Mouse (Mus musculus): Measurements from ENCODE around the gene Mterf1b. TPM values are rescaled to one million over a fixed set of nuclear protein-coding genes. Genes with fewer than 3 reads are reported as not detected.
"Not testable (repeated sequence)": the region's sequence is repeated elsewhere in the genome, so short reads cannot be mapped to it uniquely, and the experiment has no call there.

The Mterf1b gene
- total RNA-seq (2018; cell fraction: chromatin; rRNA removed): 10 to 100 TPM in 6 of 26 experiments, 1 to 10 TPM in 17, under 1 TPM in 3; 0.76 to 11.8 (median 5.0) TPM
- total RNA-seq (2018; cell fraction: cytosol; rRNA removed): 1 to 10 TPM in 11 of 26 experiments, under 1 TPM in 15; 0.34 to 2.1 (median 0.96) TPM
- total RNA-seq (2018; cell fraction: nucleus; rRNA removed): 10 to 100 TPM in 6 of 26 experiments, 1 to 10 TPM in 18, under 1 TPM in 2; 0.69 to 15.6 (median 4.0) TPM
- polyA plus RNA-seq (2018): 0.74 to 1.9 TPM (median 0.90 TPM) in 3 replicates

DNA sequence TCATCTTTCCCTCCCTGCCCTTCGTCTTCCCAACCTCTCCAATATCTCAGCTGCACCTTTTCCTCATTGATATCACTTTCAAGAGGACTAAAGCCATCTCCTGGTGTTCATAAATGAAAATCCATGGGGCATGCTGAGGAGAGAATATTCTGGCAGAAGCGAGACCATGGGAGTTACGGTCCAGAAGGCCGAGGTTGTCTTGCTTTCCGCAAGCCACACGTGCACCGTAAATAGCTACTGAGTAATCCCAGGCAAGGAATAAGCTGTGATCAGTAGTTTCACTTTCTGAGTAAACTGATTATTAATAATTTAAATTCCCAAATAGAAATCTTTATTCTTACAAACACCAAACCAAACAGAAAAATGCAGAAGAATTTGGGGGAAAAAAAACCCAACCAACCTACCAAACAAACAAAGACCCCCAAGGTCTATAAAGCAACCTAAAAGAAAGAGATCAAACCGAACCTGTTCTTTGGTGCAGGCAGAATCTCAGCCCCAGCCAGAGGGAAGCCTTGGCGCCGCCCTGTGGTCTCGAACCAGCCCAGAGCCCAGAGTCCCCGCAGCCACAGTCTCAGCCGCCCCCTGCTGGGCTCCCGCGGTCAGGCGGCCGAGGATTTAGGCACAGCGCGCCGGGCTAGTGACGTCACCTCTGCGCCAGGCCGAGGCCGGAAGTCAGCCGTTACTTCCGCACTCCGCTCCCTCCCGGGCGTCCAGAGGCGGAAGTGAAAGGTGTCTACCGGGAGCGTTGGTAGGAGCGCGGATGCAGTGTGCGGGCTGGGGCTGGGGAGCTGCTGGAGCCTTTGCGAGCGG, at the start of gene Mterf1b:
Gene Mterf1b, plus strand, starts transcription at position 697 of the 810 bp plus-strand sequence.
- WGBS (ENCODE audit: missing documents): 95% methylated on average over 4 of the region's 37 CpGs
- Histone ChIP-seq H3K4me3 (ENCODE audit: inconsistent target) (peak within 1 kb of the TSS; percentile 67), H3K27ac (peak within 1 kb of the TSS; percentile 10; the same call in 1 of the 2 replicates)
- H3K79me2 ChIP-seq (ENCODE audit: inconsistent target); H3K36me3 ChIP-seq (ENCODE audit: inconsistent target): not testable (repeated sequence)

DNA sequence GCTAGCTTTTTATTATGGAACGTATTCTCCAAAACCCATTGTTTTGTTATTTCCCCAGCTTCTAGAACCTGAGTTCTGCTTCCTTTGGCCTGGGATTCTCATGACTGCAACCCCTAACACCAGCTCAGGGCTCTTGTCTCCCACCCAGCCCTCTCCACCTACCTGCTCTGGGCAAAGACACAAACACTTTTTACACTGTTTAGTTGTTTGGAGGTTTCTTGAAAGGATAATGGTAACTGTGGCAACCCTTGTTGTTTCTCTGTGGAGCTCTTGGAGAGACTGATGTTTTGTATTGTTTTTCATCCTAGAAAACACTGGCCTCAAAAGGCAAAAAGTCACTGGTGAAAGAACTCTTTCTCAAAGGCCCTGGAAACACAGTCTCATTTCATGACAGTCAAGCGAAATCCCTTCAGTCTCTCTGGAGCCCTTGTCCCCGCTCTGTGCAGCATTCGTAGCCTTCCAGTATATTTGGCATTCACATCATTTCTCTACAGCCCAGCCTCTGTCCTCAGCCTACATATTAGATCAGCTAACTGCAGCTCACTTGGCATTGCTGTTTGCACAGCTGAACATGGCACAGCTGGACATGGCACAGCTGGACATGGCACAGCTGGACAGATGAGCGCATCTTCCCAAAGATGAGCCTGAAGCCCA, 32.6 kb upstream of the Mterf1b start:
- H3K79me2 ChIP-seq (ENCODE audit: inconsistent target); H3K36me3 ChIP-seq (ENCODE audit: inconsistent target): not testable (repeated sequence)
- 100% methylated on average over 3 of the region's 5 CpGs for WGBS (ENCODE audit: missing documents)

DNA sequence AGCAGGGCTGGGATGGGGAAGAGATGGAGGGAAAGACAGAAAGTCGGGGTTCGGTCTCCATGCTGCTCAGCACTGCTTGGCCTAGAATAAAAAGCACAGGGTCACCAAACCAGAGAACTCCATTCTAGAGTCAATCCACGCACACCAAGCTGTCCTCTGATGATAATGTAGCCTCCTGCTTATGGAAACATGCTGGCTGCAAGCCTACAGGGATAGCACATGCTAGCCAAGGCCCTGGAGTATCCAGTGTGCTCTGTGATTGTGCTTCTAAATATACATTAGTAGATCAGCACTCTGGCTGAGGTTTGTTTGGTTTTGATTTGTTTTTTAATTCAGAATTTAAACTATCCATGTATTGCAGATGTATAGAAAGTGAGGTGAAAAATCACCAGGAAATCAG, 30.6 kb upstream of the Mterf1b start:
- Histone ChIP-seq H3K79me2 (ENCODE audit: inconsistent target) (no peaks in the 10 kb centered on the region), H3K27ac (no peak overlapping the region), H3K4me3 (ENCODE audit: inconsistent target) (no peak overlapping the region), H3K36me3 (ENCODE audit: inconsistent target) (no peaks in the 10 kb centered on the region)
- 97% methylated on average over 3 of the region's 3 CpGs for WGBS (ENCODE audit: missing documents)

More for the DNA sequence above, 32.6 kb upstream of the Mterf1b start:
- H3K27ac ChIP-seq; H3K4me3 ChIP-seq (ENCODE audit: inconsistent target): not testable (repeated sequence)

DNA sequence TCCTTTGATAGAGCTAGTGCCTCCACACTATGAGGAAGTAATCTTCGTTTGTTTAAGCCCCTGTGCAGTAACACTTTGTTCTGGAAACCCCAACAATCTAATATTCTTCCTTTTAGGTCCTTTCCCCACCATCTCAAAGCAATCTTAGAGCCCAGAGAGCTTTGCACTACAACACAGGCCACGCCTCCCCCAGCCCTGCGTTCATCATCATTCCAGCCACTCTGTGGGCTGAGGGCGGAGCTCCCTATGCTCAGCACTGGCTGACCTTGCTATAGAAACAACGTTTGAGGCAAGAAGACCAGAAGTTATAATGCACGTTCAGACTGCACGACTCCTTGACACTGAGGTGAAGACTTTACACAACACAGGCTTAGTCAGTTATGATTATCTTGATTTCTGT, 29.7 kb upstream of the Mterf1b start:
- Histone ChIP-seq H3K4me3 (ENCODE audit: inconsistent target) (no peak overlapping the region), H3K36me3 (ENCODE audit: inconsistent target) (no peaks in the 10 kb centered on the region), H3K79me2 (ENCODE audit: inconsistent target) (no peaks in the 10 kb centered on the region), H3K27ac (no peak overlapping the region)
- 67% methylated on average over 7 of the region's 7 CpGs for WGBS (ENCODE audit: missing documents)

DNA sequence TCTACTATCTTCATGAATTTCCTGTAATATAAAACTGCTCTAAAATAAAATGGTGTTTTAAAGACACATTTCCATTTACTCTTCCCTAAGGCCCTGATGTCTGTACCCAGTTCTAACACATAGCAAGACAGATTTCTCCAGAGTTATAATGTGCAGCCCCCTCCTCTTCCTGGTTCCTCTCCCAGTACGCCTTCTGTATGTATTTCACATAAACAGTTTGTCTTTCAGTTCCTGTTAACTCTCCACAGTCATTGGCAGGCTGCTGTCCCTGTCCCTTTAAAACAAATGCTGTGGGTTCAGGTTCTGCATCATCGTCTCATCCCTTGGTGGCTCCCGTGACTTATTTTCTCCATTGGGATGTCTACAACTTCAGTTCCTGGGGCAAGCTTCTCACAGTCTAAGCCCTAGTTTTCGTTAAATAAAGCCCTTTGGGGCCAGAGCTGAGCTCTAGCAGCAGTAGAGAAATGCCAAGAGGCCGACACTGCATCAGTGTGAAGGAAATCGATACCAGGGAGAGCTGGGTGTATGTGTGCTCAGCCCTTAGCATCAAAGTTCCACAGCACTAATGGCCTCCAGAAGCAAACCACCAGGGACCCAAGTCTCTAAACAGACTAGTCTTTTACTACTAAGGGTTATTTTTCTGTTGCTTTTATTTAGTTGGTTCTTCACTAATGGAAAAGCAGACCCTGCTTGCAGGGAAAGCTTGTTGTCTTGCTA, 24.2 kb upstream of the Mterf1b start:
- H3K79me2 ChIP-seq (ENCODE audit: inconsistent target); H3K27ac ChIP-seq: not testable (repeated sequence)
- WGBS (ENCODE audit: missing documents): 72% methylated on average over 6 of the region's 6 CpGs

DNA sequence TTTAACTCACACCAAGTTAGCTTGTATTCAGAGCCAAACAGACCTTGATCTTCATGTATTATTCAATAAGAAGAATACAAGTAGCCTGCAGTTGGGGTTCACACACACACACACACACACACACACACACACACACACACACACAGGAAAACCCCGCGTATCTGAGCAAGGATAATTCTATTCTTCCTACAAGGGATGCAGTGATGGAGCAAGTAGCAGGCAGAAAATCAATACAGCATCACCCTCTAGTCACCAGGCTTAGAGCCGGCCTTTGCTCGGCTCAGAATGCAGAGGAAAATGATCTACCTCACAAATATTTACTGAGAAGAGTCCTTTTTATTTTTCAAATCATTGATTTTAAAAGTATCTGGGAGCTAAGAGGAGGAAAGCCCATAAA, 23.6 kb upstream of the Mterf1b start:
- not testable (repeated sequence) for H3K36me3 ChIP-seq (ENCODE audit: inconsistent target); H3K4me3 ChIP-seq (ENCODE audit: inconsistent target); H3K27ac ChIP-seq; H3K79me2 ChIP-seq (ENCODE audit: inconsistent target)
- WGBS (ENCODE audit: missing documents): 88% methylated on average over 3 of the region's 4 CpGs

More for the DNA sequence above, 24.2 kb upstream of the Mterf1b start:
- H3K4me3 ChIP-seq (ENCODE audit: inconsistent target); H3K36me3 ChIP-seq (ENCODE audit: inconsistent target): not testable (repeated sequence)

DNA sequence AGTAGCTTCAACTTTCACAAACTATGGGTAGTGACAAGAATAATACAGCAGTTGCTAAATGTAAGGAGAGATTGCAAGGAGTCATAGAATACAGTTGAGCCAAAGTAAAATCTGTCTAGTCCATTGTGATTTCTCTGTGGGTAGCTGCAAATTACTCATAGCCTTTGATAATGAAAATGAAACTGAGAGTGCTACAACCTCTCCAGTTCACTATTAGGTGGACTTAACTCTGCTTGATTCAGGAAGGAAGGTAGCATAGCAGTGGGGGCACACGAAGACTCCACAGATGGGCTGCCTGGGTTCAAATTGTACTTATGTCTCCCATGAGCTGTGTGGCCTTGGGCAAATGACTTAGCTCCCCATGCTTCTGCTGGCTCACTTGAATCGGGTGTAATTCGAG, 15.7 kb upstream of the Mterf1b start:
- H3K27ac ChIP-seq; H3K36me3 ChIP-seq (ENCODE audit: inconsistent target); H3K4me3 ChIP-seq (ENCODE audit: inconsistent target); H3K79me2 ChIP-seq (ENCODE audit: inconsistent target): not testable (repeated sequence)
- no CpG with 5 or more reads among the region's 3 CpGs for WGBS (ENCODE audit: missing documents)

DNA sequence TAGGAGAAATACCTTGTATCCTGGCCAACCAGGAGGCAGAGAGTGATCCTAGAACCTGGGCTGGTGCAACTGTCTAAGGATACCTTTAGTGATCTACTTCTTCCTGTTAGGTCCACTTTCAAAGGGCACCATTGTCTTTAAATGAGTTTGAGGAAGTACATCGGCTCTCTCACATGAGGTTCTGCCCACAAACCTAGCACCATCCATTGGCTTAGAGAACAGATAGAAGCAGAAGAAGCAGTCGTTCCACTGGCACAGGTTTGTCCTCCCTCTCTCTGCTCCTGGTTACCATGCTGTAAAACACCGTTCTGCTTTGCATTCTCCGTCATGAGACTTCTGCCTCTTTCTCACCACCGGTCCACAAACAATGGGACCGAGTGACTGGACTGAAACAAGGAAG, 12.8 kb upstream of the Mterf1b start:
- no peak overlapping the region for H3K4me3 ChIP-seq (ENCODE audit: inconsistent target)
- H3K79me2 ChIP-seq (ENCODE audit: inconsistent target): no peaks in the 10 kb centered on the region
- no peaks in the 10 kb centered on the region for H3K36me3 ChIP-seq (ENCODE audit: inconsistent target)
- 50% methylated on average over 5 of the region's 6 CpGs for WGBS (ENCODE audit: missing documents)
- H3K27ac ChIP-seq: no peak overlapping the region

DNA sequence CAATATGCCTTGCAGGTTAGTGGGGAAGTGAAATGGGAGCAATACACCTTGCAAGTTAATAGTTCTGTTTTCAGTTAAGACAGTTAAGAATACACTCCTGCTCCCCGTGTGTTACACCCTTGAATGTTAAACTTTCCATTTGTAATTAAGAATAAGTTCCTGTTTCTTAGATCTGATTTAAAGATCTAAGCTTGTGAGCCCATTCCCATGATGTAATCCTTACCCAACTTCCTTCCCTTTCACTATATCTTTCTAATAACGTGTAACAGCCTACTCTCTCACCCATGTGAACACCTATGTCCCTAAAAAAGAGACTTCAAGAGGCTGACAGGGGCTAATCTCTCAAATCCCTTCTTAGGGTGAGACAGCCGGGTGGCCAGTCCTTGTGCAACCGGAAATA, 5.4 kb upstream of the Mterf1b start:
- no peaks in the 10 kb centered on the region for H3K36me3 ChIP-seq (ENCODE audit: inconsistent target)
- 39% methylated on average over 4 of the region's 4 CpGs for WGBS (ENCODE audit: missing documents)
- H3K27ac ChIP-seq: no peak overlapping the region
- no peaks in the 10 kb centered on the region for H3K79me2 ChIP-seq (ENCODE audit: inconsistent target)
- H3K4me3 ChIP-seq (ENCODE audit: inconsistent target): no peak overlapping the region

DNA sequence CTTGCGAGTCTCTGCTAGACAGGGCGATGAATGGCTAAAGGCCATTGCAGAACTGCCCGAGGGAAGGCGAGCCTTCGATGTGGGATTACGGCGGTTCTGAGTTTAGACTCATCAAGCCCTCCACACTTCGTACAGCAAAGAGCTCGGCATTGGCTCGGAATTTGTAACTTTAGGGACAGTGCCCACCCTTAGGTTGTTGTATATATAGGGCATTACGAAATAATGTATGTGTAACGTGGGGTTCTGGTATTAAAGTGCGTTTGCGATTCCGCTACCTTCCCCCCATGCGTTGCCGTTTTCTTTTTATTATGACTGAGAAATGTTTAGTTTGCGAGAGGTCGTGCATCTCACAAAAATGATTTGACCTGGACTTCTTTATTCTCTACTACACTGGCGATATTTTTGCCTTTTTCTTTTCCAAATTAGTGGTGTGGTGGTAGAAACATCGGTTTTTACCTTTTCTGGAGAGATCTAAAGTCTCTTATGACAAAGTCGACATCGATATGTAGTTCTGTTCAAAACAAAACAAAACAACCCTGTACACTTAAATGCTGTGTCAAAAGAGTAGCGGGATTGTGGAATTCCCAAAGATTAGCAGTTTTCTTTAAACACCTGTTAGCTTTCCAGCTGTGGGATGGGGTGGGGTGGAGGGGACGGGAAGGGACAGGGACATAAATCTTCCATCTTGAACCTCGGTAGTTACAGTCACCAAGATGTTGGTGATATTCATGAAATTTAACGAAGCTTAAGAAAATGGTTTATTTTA, 497 bp downstream of the Mterf1b start:
- H3K4me3 ChIP-seq (ENCODE audit: inconsistent target): peak overlapping the region; percentile 67
- H3K36me3 ChIP-seq (ENCODE audit: inconsistent target); H3K79me2 ChIP-seq (ENCODE audit: inconsistent target): not testable (repeated sequence)
- peak overlapping the region; percentile 10; the same call in 1 of the 2 replicates for H3K27ac ChIP-seq
- 0% methylated on average over 10 of the region's 27 CpGs for WGBS (ENCODE audit: missing documents)

DNA sequence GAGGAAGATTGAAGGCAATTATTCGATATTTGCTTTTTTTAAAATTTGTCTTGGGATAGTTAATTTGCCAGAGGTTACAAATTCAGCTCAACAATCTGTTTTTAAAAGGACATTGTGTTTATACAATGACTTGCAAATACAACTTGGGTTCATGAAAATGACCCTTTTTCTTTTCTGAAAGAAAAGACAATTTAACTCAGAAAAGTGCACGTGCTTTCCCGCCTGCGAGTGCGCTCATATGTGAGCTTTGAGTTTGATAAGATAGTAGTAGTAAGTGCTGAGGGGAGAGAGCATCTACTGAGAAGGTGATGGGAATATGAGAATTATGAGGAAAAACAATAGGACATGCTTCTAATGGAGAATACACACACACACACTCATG, 1.1 kb downstream of the Mterf1b start:
- 77% methylated on average over 5 of the region's 5 CpGs for WGBS (ENCODE audit: missing documents)
- Histone ChIP-seq H3K27ac (no peak overlapping the region), H3K4me3 (ENCODE audit: inconsistent target) (peak overlapping the region; percentile 67), H3K79me2 (ENCODE audit: inconsistent target) (peaks cover 10% of the 10 kb centered on the region), H3K36me3 (ENCODE audit: inconsistent target) (no peaks in the 10 kb centered on the region)

DNA sequence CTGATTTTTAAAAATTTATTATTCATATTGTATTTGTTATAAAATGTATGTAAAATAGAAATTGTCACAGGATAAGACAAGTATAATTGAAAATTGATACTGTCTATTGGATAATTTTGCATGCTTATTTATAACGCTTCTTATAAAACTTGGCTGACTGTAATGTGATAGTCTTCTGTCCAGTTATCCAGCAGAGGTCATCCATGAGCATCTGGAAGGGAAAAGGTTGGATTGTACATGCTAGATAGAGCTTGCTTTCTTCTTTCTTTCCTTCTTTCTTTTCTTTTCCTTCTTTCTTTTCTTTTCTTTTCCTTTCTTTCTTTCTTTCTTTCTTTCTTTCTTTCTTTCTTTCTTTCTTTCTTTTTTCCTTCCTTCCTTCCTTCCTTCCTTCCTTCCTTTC, 2.0 kb downstream of the Mterf1b start:
- Histone ChIP-seq H3K27ac (no peak overlapping the region), H3K4me3 (ENCODE audit: inconsistent target) (no peak overlapping the region), H3K36me3 (ENCODE audit: inconsistent target) (no peaks in the 10 kb centered on the region), H3K79me2 (ENCODE audit: inconsistent target) (peaks cover 10% of the 10 kb centered on the region)
- WGBS (ENCODE audit: missing documents): 88% methylated on average over 1 of the region's 1 CpGs

DNA sequence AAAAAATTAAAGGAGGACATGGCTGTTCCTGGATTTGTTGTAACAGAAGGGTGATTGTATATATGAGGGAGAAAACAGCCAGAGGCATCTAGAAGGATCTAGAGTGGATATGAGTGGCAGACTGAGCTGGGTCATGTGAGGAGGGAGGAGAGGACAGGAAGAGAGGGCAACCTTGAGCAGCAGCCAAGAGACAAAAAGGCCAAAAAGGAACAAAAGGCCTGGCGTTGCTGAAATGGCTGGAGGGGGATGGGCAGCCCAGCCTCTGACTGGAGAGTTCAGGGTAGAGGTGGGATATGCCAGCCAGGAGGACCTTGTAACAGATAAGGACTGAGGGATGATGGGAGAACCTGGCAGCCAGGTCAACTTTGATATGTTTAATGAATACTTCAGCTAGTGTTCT, 2.9 kb downstream of the Mterf1b start:
- H3K4me3 ChIP-seq (ENCODE audit: inconsistent target): no peak overlapping the region
- 25% methylated on average over 1 of the region's 1 CpGs for WGBS (ENCODE audit: missing documents)

DNA sequence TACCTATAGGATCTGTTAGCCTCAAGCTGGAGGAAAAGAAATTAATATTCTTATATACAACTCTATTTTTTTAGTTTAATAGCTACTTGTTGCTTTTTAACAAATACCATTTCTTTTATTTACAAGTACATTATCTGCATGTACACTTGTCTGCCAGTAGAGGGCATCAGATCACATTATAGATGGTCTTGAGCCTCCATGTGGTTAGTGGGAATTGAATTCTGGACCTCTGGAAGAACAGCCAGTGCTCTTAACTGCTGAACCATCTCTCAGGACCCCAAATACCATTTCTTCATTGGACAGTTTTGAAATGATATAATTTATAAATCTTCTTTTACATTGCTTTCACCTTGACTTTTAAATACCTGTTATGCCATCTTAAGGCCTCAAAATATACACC, 9.2 kb downstream of the Mterf1b start:
- H3K79me2 ChIP-seq (ENCODE audit: inconsistent target): no peaks in the 10 kb centered on the region

More for the DNA sequence above, 2.9 kb downstream of the Mterf1b start:
- Histone ChIP-seq H3K36me3 (ENCODE audit: inconsistent target) (no peaks in the 10 kb centered on the region), H3K27ac (no peak overlapping the region), H3K79me2 (ENCODE audit: inconsistent target) (peaks cover 10% of the 10 kb centered on the region)

More for the DNA sequence above, 9.2 kb downstream of the Mterf1b start:
- Histone ChIP-seq H3K36me3 (ENCODE audit: inconsistent target) (no peaks in the 10 kb centered on the region), H3K4me3 (ENCODE audit: inconsistent target) (no peak overlapping the region), H3K27ac (no peak overlapping the region)
